Mouse (Mus musculus) CH12.LX (cell line): Measurements from ENCODE around the gene 1700066M21Rik.

Experiments used
- CHD1 ChIP-seq: IDR thresholded peaks from 2 replicates; pipeline ENCODE4 v1.6.1; 2012; ENCODE audit warnings: low read depth, low read length, improper control_type of control experiment, inconsistent platforms
- CTCF ChIP-seq, 2 experiments: IDR thresholded peaks in 1 of 2; conservative IDR thresholded peaks in 1 of 2; 2 replicates each; pipeline ENCODE4 v1.5.1; 2011 to 2012; ENCODE audit warnings: low read depth in 2 of 2, low read length in 2 of 2, improper control_type of control experiment in 1 of 2, inconsistent platforms in 1 of 2, mild to moderate bottlenecking in 1 of 2, moderate library complexity in 1 of 2
- E2F4 ChIP-seq: IDR thresholded peaks from 2 replicates; pipeline ENCODE4 v1.6.1; 2011; ENCODE audit warnings: low read depth, low read length, improper control_type of control experiment; ENCODE audit not compliant: insufficient replicate concordance
- EP300 ChIP-seq: IDR thresholded peaks from 2 replicates; pipeline ENCODE4 v1.6.1; 2011; ENCODE audit warnings: low read length, improper control_type of control experiment
- HCFC1 ChIP-seq: IDR thresholded peaks from 2 replicates; pipeline ENCODE4 v1.6.1; 2012; ENCODE audit warnings: low read depth, mild to moderate bottlenecking, inconsistent platforms, low read length, improper control_type of control experiment
- KAT2A ChIP-seq: IDR thresholded peaks from 2 replicates; pipeline ENCODE4 v1.6.1; 2012; ENCODE audit warnings: low read length, improper control_type of control experiment, inconsistent platforms; ENCODE audit not compliant: insufficient replicate concordance
- MAFK ChIP-seq: IDR thresholded peaks from 2 replicates; pipeline ENCODE4 v1.6.1; 2011; ENCODE audit warnings: low read length, improper control_type of control experiment; ENCODE audit not compliant: insufficient replicate concordance
- POLR2A ChIP-seq: IDR thresholded peaks from 2 replicates; pipeline ENCODE4 v1.6.1; 2011; ENCODE audit warnings: low read depth, mild to moderate bottlenecking, improper control_type of control experiment, low read length
- RAD21 ChIP-seq: IDR thresholded peaks from 2 replicates; pipeline ENCODE4 v1.6.1; 2011; ENCODE audit warnings: low read depth, mild to moderate bottlenecking, low read length, improper control_type of control experiment, moderate library complexity
- RCOR1 ChIP-seq: conservative IDR thresholded peaks from 2 replicates; pipeline ENCODE4 v1.6.1; 2012; ENCODE audit warnings: low read depth, mild to moderate bottlenecking, inconsistent platforms, low read length, improper control_type of control experiment
- SMC3 ChIP-seq: IDR thresholded peaks from 2 replicates; pipeline ENCODE4 v1.6.1; 2011; ENCODE audit warnings: low read depth, low read length, improper control_type of control experiment
- TCF12 ChIP-seq: IDR thresholded peaks from 2 replicates; pipeline ENCODE4 v1.6.1; 2014; ENCODE audit warnings: low read depth, mild to moderate bottlenecking, inconsistent platforms, low read length, improper control_type of control experiment
- USF2 ChIP-seq: conservative IDR thresholded peaks from 2 replicates; pipeline ENCODE4 v1.6.1; 2011; ENCODE audit warnings: low read depth, low read length, improper control_type of control experiment
- ZC3H11A ChIP-seq: IDR thresholded peaks from 2 replicates; pipeline ENCODE4 v1.6.1; 2012; ENCODE audit warnings: low read depth, mild to moderate bottlenecking, inconsistent platforms, low read length, improper control_type of control experiment

DNA sequence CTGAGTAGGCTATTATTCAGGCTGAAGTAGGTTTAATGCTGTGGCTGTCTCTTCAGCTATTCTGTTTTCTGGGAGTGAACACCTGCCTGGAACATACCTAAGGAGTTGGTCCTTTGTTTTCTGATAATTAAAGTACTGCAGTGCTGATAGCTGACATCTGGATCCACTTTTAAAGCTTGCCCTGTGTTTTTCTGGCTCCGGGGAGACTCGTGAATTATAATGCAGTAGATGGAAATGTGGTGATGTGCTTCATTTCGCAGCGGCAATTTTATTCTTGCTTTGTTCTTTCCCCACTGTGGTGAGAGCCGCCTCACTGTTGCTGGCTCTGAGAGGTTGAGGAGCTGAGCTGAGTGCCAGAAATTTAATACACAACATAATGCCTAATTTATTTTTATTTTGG, 18.9 kb upstream of the 1700066M21Rik start:
- no peak for TF ChIP-seq KAT2A
- no peak for TF ChIP-seq RCOR1
- TF ChIP-seq MAFK = no peak
- no peak for TF ChIP-seq SMC3
- TF ChIP-seq POLR2A = no peak
- no peak for TF ChIP-seq USF2
- TF ChIP-seq EP300 = no peak
- TF ChIP-seq RAD21 = no peak
- no peak for TF ChIP-seq E2F4
- TF ChIP-seq ZC3H11A = no peak
- no peak for TF ChIP-seq HCFC1
- no peak for TF ChIP-seq CTCF (conservative IDR thresholded peaks at IDR 0.05 in 1 of 2, IDR thresholded peaks at IDR 0.05 in 1 of 2; ENCODE audit: low read depth in 2 of 2, low read length in 2 of 2)
- no peak for TF ChIP-seq CHD1
- no peak for TF ChIP-seq TCF12
